Mouse (Mus musculus) retina, adult 2 months (tissue): ENCODE results near the gene Adgra1.

Source experiments
- DNase-seq: peaks from one replicate; pipeline ENCODE4 v3.0.0-alpha.2; 2012; ENCODE audit warnings: low read depth, low spot score

The Adgra1 gene

GRCm38 (mm10) chr7:139905661-139906060, 71.7 kb downstream of the Adgra1 start:
- peak; percentile 9 for DNase-seq

GRCm38 (mm10) chr7:139908176-139908575, 74.2 kb downstream of the Adgra1 start:
- no peak for DNase-seq

DNA sequence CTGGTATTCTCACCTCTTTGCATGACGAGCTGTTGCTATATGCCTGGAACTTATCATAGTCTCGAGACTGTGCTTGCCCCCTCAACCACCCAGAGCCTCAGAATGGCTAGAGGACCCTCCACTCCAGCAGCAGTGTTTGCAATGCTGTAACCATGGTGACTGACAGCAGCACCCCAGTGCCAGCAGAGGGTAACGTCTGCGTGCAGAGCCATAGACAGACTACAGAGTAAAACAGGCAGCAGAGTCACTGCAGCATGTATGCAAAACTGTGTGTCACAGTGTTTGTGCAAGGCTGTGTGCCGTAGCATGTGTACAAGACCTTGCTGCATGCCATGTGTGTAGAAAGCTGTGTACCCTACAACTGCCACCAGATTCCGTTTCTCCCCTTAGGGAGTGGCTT, 75.5 kb downstream of the Adgra1 start:
- no peak for DNase-seq

GRCm38 (mm10) chr7:139910204-139910835, 76.3 kb downstream of the Adgra1 start:
- no peak for DNase-seq

DNA sequence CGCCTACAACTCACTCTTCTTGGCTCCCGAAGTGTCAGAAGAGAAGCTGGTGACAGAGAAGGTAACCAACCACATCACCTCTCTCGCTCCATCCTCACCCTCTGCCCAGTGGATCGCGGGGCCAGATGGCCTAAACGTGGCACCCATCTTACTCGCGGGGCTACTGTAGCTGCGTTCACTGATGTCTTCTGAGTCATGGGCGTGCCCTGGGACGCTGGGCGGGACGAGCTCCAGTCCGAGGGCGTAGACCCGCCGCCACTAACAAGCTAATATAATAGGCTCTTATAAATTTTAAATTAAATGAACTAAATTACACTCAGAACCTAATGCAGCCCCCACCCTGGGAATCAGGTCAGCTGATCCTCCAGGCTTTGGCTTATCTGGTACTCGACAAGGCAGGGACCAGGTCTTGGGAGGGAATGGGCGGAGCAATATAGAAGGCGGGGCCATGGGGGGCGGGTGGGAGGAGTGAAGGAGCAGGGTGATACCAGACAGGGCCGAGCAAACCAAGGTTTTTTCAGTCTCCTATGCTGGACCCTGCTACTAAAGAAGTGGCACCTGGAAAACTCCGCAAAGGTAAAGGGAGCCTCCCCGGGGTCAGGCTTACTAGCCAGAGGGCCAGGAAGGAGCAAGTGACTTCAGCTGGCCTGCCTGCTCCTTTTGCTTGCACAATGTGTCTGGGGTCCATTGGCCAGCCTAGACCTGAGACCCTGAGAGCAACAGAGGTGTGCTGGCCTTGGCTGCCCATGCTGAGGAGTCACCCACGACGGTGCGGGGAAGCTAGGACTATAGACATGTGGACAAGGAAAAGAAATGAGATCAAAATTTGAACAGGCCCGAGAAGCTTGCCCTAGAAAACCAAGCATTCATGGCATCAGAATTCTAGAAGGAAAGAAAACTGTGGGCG, 80.4 kb downstream of the Adgra1 start:
- no peak for DNase-seq

DNA sequence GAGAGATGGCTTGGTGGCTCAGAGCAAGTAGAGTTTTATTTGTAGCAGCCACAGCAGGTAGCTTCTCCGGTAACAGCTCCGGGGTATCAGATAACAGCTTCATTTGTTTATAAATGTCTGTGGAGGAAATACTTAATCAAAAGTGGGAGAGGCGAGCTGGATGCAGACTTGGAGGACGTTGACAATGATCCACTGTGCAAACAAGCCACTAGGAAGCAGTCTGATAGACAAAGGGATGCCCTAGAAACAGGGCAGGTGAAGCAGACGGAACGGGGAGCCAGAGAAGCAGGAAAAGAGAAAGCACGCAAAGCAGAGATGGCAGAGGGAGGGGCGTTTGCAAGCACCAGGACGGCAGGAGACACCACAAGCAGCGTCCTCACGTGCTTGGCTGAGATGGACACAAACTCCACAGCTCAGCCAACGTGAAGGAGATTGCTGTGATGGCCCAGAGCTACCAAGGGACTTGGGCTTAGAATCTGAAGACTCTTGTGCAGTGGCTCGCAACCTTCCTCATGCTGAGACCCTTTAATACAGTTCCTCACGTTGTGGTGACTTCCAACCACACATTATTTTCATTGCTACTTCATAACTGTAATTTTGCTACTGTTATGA, 81.8 kb downstream of the Adgra1 start:
- DNase-seq = no peak

DNA sequence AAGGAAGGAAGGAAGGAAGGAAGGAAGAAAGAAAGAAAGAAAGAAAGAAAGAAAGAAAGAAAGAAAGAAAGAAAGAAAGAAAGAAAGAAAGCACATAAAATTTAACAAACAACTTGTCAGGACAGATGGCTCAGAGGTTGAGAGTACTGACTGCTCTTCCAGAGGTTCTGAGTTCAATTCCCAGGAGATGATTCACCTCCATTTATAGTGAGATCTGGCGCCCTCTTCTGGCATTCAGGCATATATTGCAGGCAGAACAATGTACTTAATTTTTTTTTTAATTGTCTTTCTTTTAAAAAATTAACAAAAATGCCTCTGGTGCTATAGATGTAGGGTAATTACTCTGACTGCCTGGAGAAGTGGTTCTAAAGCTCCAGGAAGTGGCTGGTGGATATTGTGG, 82.4 kb downstream of the Adgra1 start:
- no peak for DNase-seq

DNA sequence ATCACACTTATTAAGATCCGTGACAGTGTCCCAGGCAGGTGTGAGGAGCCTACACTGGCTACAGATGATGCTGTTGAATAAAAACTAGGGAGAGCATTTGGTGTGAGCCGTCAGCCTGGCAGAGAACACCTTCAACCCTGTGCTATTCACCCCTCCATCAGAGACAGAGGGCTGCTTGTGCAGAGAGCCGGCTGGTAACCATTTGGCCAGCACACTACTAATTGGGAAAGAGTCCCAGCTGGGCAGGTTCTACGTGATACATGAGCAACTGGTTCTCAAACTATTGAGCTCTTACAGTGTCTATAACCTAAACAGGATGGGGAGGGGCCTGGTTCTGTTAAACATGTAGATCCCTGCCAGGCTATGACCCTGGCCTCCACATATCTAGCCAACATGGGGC, 84.3 kb downstream of the Adgra1 start:
- DNase-seq = no peak
